Mouse (Mus musculus): Measurements from ENCODE around the gene Wipi2.

- TF ChIP-seq POLR2A (IDR thresholded peaks at IDR 0.05; ENCODE audit: insufficient read length, low read depth) (no peak), MYOD1 (IDR thresholded peaks at IDR 0.05; ENCODE audit: control insufficient read depth in 1 of 3, insufficient read length in 2 of 3, low read depth in 2 of 3) (no peak), USF1 (IDR thresholded peaks at IDR 0.05; ENCODE audit: low read depth) (no peak)
Measured at GRCm38 (mm10) chr5:142615638-142616037, 11.9 kb upstream of the Wipi2 start.

All from myocyte (in vitro differentiated cells).